Mouse (Mus musculus) hematopoietic multipotent progenitor cell, adult 10-12 weeks (in vitro differentiated cells): ENCODE measurements around the gene Cd96. TPM values are rescaled to one million over a fixed set of nuclear protein-coding genes. Genes with fewer than 3 reads are reported as not detected.

ENCODE experiments used
- polyA plus RNA-seq: library from polyadenylated mRNA; stranded (reverse); fragments of >175 nt; gene quantifications from 2 replicates; pipeline ENCODE4 v1.2.3, GENCODE M21; 2012; ENCODE audit warnings: low replicate concordance

Cd96 gene
- polyA plus RNA-seq = 2.3 and 2.6 TPM in 2 replicates

GRCm38 (mm10) chr16:46120020-46120419 lies at the start of gene Cd96:
TSS of gene Cd96 (minus strand) at chr16:46120251.

DNA sequence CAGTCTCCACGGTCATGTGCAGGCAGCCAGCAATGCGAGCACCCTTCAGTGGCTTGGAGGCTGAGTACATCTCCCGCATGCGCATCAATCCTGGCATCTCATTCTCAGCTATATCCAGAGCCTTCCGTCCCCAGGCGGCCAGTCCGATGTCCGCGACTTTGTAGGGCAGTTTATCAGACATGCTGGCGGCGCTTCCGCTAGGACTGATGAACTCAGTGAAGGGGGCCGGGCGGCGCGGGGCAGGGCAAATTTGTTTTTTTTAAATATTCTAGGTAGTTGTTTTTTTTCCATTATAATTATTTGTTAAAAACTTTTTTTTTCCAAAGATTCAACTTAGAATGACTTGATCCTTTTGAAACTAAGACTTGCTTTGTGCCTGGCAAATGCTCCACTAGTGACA lies 34.8 kb upstream of the Cd96 start, which contains the start of gene Gm4737:
Gene Gm4737 (minus strand): TSS at position 246 of the 400 bp plus-strand sequence.

GRCm38 (mm10) chr16:46010153-46010905 lies 109.7 kb downstream of the Cd96 start, which contains the start of gene Plcxd2:
TSS of gene Plcxd2 (minus strand) at chr16:46010218.

Other genes starting within 250 kb of the Cd96 start
- 0.05 and 0.62 TPM in 2 replicates for gene Phldb2, start 166.7 kb downstream of the Cd96 start, polyA plus RNA-seq
- 0.54 and 1.2 TPM in 2 replicates for gene Plcxd2, start 110.0 kb downstream of the Cd96 start, polyA plus RNA-seq
- 20.5 and 24.6 TPM in 2 replicates for gene Gm4737, start 34.8 kb upstream of the Cd96 start, polyA plus RNA-seq